Mouse (Mus musculus) liver, adult 2 months (tissue): ENCODE data around the gene Hoxa5.

Source experiments
- CTCF ChIP-seq: fragments of 200-500 bp; IDR thresholded peaks from 2 replicates; pipeline ENCODE4 v1.5.1; 2011; ENCODE audit warnings: low read depth, low read length, control low read depth
- POLR2A ChIP-seq: fragments of 200-500 bp; IDR thresholded peaks from 2 replicates; pipeline ENCODE4 v1.6.1; 2011; ENCODE audit warnings: low read length, control low read depth; ENCODE audit not compliant: insufficient read depth; ENCODE audit errors: extremely low read depth

- TF ChIP-seq CTCF, result no peak
- TF ChIP-seq POLR2A, result no peak
Measured at GRCm38 (mm10) chr6:52215771-52216535, 11.6 kb upstream of the Hoxa5 start.
